Mouse (Mus musculus) heart, embryonic 14.5 days (tissue): ENCODE results near the gene Hsf5. TPM values are rescaled to one million over a fixed set of nuclear protein-coding genes. Genes with fewer than 3 reads are reported as not detected.
A peak's percentile ranks its signal among the peaks of the same experiment; 100 is the strongest.

Source experiments
- ATAC-seq: fragments of 200-750 bp; cut with Nextera tagmentation; 2 replicates; pipeline ENCODE4 v1.8.0; 2017; ENCODE audit warnings: low read depth, moderate TSS enrichment; ENCODE audit not compliant: insufficient number of reproducible peaks, insufficient read depth, low FRiP score
- H3K27ac ChIP-seq, 2 experiments: fragments of 200-500 bp in 1 of 2; fragments of 300-500 bp in 1 of 2; sonication (generic) in 1 of 2; replicated peaks in 1 of 2; 2 replicates each; pipeline ENCODE4 v1.5.1; 2012 to 2014; ENCODE audit warnings: low read depth in 2 of 2, low read length in 2 of 2, control low read depth in 1 of 2, mild to moderate bottlenecking in 1 of 2, mixed read lengths in 1 of 2; ENCODE audit not compliant: control insufficient read depth in 1 of 2, insufficient read depth in 1 of 2
- H3K27me3 ChIP-seq: fragments of 300-500 bp; sonication (generic); 2 replicates; pipeline ENCODE4 v1.6.1; 2014; ENCODE audit warnings: mild to moderate bottlenecking, low read length, control low read depth; ENCODE audit not compliant: control insufficient read depth, insufficient read depth
- H3K36me3 ChIP-seq: fragments of 300-500 bp; sonication (generic); 2 replicates; pipeline ENCODE4 v1.6.1; 2014; ENCODE audit warnings: mild to moderate bottlenecking, control low read depth, low read length, mixed read lengths; ENCODE audit not compliant: control insufficient read depth, insufficient read depth
- H3K4me1 ChIP-seq, 2 experiments: fragments of 200-500 bp in 1 of 2; fragments of 300-500 bp in 1 of 2; sonication (generic) in 1 of 2; 2 replicates each; pipeline ENCODE4 v1.6.1; 2012 to 2014; ENCODE audit warnings: low read length in 2 of 2, control low read depth in 1 of 2, mixed read lengths in 1 of 2; ENCODE audit not compliant: control insufficient read depth in 2 of 2, insufficient read depth in 2 of 2
- H3K4me2 ChIP-seq: fragments of 300-500 bp; sonication (generic); 2 replicates; pipeline ENCODE4 v1.6.1; 2014; ENCODE audit warnings: mild to moderate bottlenecking, low read length
- H3K4me3 ChIP-seq, 2 experiments: fragments of 200-500 bp in 1 of 2; fragments of 300-500 bp in 1 of 2; sonication (generic) in 1 of 2; 2 replicates each; pipeline ENCODE4 v1.5.1; 2012 to 2014; ENCODE audit warnings: low read length in 2 of 2, mild to moderate bottlenecking in 2 of 2, control low read depth in 1 of 2, low read depth in 1 of 2, moderate library complexity in 1 of 2; ENCODE audit not compliant: control insufficient read depth in 1 of 2, insufficient read depth in 1 of 2
- H3K9ac ChIP-seq: fragments of 300-500 bp; sonication (generic); 2 replicates; pipeline ENCODE4 v1.6.1; 2014; ENCODE audit warnings: mild to moderate bottlenecking, low read length
- H3K9me3 ChIP-seq: fragments of 300-500 bp; sonication (generic); 2 replicates; pipeline ENCODE4 v1.6.1; 2016; ENCODE audit warnings: low read length, control low read depth; ENCODE audit not compliant: control insufficient read depth
- WGBS: fragments of 180-500 bp; shearing (Covaris S2); extraction: QIAGEN DNeasy Blood & Tissue Kit; methylation state at CpG from one replicate; pipeline ENCODE4 v1.1.7; 2014; 5-methylcytosine and 5-hydroxymethylcytosine counted together
- polyA plus RNA-seq: library from polyadenylated mRNA; unstranded; fragments of >200 nt; fragmentation: Nextera tagmentation; extraction: Ambion mirVana; gene quantifications from 2 replicates; pipeline ENCODE4 v1.2.1, GENCODE M21; 2014

The Hsf5 gene
- polyA plus RNA-seq, 1 experiment from 2014 or later = 0.15 TPM

DNA sequence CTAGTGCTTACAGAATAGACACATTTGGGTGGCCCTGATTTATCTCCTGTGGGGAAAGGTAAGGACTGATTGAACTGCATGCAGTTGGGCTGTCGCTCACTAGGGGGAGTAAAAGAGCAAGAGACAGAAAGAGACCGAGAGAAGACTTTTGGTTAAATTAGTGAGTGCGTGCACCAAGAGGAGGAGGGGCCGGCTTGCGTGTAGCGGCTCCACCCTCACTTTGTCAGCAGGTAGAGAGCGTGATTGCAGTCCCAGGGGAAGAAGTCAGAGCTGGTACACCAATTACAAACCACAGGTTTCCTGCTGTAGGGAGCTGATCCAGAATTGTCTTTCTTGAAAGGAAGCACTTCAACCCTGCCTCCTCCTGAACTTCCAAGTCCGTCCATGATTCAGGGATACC lies 45.4 kb downstream of the Hsf5 start, which contains the start of gene Rnf43:
TSS of gene Rnf43 (plus strand) at position 316 of the 400 bp plus-strand sequence.
- Histone ChIP-seq H3K4me2 (peak within 1 kb of the TSS; percentile 73), H3K9ac (peak within 1 kb of the TSS; percentile 52), H3K27me3 (peaks cover 10% of the 10 kb centered on the region), H3K36me3 (no peaks in the 10 kb centered on the region), H3K27ac (no peak within 1 kb of the TSS), H3K4me1 (peaks cover 0 to 4% of the 10 kb centered on the region in 2 experiments; a peak in 2 of 4 replicates), H3K4me3 (peak within 1 kb of the TSS; percentile 37 to 50), H3K9me3 (no peaks in the 10 kb centered on the region)
- 0 out of 2 replicates have a peak, but pooled peaks have one; percentile 35 for ATAC-seq
- WGBS = under 1% methylated on average over 8 of the region's 8 CpGs

DNA sequence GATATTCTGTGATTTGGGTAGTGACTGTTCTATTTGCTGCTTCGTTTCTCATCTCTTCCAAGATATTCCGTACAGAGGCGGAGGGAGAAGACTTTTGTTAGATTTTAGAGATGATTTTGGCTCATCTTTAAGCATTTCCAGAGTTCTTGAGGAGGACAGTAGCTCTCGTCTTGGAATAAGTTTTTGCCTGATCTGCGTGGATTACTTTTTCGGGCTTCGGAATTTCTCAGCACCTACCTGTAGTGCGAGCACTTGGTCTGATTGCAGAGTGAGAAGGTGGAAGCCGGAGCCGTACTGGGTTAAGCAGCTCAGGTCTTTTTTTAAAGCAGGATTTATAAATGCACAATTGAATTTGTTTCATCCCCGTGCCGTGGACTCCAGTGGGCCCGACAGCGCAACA lies 45.9 kb downstream of the Hsf5 start:
- Histone ChIP-seq H3K36me3 (no peaks in the 10 kb centered on the region), H3K4me1 (peaks cover 0 to 4% of the 10 kb centered on the region in 2 experiments; a peak in 2 of 4 replicates), H3K4me3 (peak overlapping the region; percentile 37 to 50), H3K9ac (peak overlapping the region; percentile 52), H3K27ac (no peak overlapping the region), H3K27me3 (peaks cover 10% of the 10 kb centered on the region), H3K4me2 (peak overlapping the region; percentile 73), H3K9me3 (no peaks in the 10 kb centered on the region)
- 19% methylated on average over 14 of the region's 14 CpGs for WGBS
- ATAC-seq = no peak

DNA sequence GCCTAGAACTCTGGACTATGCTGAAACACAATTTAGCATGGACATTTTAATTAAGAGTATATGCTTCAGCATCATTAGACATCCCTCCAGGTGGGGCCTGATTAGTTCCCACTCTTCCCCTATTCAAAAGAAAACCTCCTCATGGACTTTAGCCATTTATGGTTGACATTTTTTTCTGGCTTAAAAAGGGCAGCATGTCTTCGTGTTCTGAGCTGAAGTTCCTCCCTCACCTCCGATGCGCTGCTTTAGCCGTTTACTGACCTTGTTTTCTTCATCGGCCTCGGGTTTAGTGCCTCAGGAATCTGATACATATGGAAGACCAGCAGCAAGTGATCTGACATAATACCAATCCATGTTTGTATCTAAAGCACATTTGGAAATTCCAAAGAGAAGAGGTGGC lies 47.0 kb downstream of the Hsf5 start:
- no peak for ATAC-seq
- Histone ChIP-seq H3K4me3 (no peak overlapping the region), H3K27me3 (peaks cover 10% of the 10 kb centered on the region), H3K4me1 (peaks cover 0 to 4% of the 10 kb centered on the region in 2 experiments; a peak in 2 of 4 replicates), H3K27ac (no peak overlapping the region), H3K9me3 (no peaks in the 10 kb centered on the region), H3K36me3 (no peaks in the 10 kb centered on the region), H3K9ac (no peak overlapping the region), H3K4me2 (peak overlapping the region; percentile 23; the same call in 1 of the 2 replicates)
- WGBS = 73% methylated on average over 6 of the region's 6 CpGs

DNA sequence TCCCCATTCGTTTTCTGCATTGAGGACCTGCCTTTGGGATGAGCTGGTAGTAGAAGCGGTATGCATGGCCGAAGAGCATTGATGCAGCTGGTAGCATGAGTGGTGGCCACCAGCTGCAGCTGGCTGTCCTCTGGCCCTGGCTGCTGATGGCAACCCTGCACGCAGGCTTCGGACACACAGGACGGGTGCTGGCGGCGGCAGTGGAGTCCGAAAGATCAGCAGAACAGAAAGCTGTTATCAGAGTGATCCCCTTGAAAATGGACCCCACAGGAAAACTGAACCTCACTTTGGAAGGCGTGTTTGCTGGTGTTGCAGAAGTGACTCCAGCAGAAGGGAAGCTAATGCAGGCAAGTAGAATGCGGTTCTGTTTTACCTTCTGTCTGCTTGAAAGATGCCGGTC lies 47.6 kb downstream of the Hsf5 start:
- WGBS = 78% methylated on average over 12 of the region's 12 CpGs
- Histone ChIP-seq H3K4me1 (peaks cover 0 to 4% of the 10 kb centered on the region in 2 experiments; a peak in 2 of 4 replicates), H3K27me3 (peaks cover 10% of the 10 kb centered on the region), H3K9me3 (no peaks in the 10 kb centered on the region), H3K27ac (no peak overlapping the region), H3K9ac (no peak overlapping the region), H3K4me2 (no peak overlapping the region; the same call in 1 of the 2 replicates), H3K36me3 (no peaks in the 10 kb centered on the region), H3K4me3 (no peak overlapping the region)
- ATAC-seq = no peak

DNA sequence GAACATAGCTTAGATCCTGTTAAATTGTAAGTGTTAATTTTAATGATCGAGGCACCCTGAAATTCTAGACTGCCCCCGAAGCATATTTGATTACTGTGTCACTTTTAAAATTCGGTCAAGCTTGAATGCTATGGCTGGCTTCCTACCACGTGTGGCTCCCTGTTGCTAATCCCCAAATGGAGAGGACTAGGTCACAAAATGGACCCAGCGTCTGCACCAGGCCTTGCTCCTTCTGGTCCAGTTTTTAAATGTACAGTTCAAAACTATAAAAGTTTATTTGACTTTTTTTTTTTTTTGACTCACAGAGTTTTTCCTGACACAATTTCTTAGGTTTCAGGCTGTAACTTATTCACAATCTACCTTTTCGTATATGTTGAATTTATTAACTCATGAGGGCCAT lies 48.3 kb downstream of the Hsf5 start:
- H3K9ac ChIP-seq = no peak overlapping the region
- H3K4me1 ChIP-seq = peaks cover 0 to 4% of the 10 kb centered on the region in 2 experiments; a peak in 2 of 4 replicates
- no peak overlapping the region for H3K27ac ChIP-seq
- peaks cover 10% of the 10 kb centered on the region for H3K27me3 ChIP-seq
- no peaks in the 10 kb centered on the region for H3K36me3 ChIP-seq
- WGBS = 77% methylated on average over 6 of the region's 6 CpGs
- no peak overlapping the region for H3K4me2 ChIP-seq
- H3K4me3 ChIP-seq = no peak overlapping the region
- no peak for ATAC-seq
- H3K9me3 ChIP-seq = no peaks in the 10 kb centered on the region

DNA sequence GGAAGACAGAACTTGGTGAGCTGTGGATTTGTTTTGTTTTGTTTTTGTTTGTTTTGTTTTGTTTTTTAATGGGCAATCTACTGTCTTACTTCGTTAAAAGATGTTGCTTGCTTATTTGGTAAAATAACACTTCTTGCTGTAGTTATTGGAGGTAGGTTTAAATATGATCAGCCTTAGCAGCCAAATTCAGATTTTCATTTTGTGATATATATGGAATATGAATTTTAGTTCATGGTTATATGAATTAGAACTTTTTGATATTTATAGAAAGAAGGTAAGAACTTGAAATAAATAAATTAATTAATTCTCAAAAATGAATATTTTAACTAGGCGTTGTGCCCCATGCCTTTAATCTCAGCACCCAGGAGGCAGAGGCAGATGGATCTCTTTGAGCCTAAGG lies 48.7 kb downstream of the Hsf5 start:
- Histone ChIP-seq H3K9me3 (no peaks in the 10 kb centered on the region), H3K27me3 (peaks cover 10% of the 10 kb centered on the region), H3K9ac (no peak overlapping the region), H3K4me2 (no peak overlapping the region), H3K4me1 (peaks cover 0 to 4% of the 10 kb centered on the region in 2 experiments; a peak in 2 of 4 replicates), H3K36me3 (no peaks in the 10 kb centered on the region), H3K27ac (no peak overlapping the region), H3K4me3 (no peak overlapping the region)
- whole genome bisulfite sequencing = 74% methylated on average over 2 of the region's 2 CpGs
- ATAC-seq = no peak

DNA sequence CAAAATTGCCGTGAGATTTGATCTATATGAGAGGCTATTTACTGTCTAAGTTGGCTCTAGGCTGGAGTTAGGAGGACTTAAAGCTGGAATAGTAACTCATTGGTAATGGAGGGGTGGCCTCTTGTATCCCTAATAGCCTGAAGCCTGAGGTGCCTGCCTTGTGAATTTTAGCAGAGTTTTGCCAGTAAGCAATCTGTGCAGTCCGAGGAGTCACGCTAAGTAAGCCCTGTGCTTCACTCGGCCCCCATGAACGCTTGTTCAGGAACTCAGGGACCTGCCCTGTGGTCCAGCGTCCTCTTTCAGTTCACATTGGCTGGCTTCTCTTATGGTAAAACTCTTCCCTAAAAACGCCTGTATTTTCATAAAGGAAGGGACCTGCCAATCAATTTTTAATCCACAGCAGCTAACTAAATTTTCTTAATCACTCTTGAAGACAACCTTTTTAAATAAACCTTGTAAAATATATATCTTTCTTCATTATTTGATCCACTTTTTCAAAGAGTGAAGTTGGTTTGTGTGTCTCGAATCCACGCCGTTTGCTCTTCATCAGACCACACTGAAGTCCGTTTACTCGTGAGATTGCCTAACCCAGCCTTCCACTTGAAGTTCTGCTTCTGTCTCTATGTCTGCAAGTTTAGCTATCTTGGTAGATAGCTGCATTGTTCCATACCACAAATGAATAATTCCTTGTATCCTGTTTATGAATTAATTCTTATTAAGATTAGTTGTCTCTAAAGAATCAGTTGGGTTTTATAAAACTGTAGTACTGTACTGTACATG lies 49.5 kb downstream of the Hsf5 start:
- Histone ChIP-seq H3K27ac (no peak overlapping the region), H3K27me3 (peaks cover 10% of the 10 kb centered on the region), H3K36me3 (no peaks in the 10 kb centered on the region), H3K9me3 (no peaks in the 10 kb centered on the region), H3K9ac (no peak overlapping the region), H3K4me2 (no peak overlapping the region), H3K4me1 (peaks cover 0 to 4% of the 10 kb centered on the region in 2 experiments; a peak in 2 of 4 replicates), H3K4me3 (no peak overlapping the region)
- 70% methylated on average over 12 of the region's 12 CpGs for WGBS
- ATAC-seq = no peak
